Mouse (Mus musculus) v-Abl transformed pro-B cells (cell line): ENCODE measurements around the gene Mrpl27.
"Not testable (repeated sequence)": the region's sequence is repeated elsewhere in the genome, so short reads cannot be mapped to it uniquely, and the experiment has no call there.

Experiments used
- in situ Hi-C, 2 experiments: fragments of 400-800 bp; cut with MboI; formaldehyde crosslinking; loops; one replicate each; pipeline ENCODE4 v1.15.1; 2025; ENCODE audit not compliant: unreplicated experiment in 2 of 2

Gene Mrpl27

GRCm38 (mm10) chr11:94661344-94661743 lies 7.8 kb downstream of the Mrpl27 start:
- in situ Hi-C loops: no loop called here

GRCm38 (mm10) chr11:94665281-94665680 lies 11.7 kb downstream of the Mrpl27 start:
- in situ Hi-C loops: no loop called here

GRCm38 (mm10) chr11:94674984-94675383 lies 21.4 kb downstream of the Mrpl27 start:
- in situ Hi-C loops: no loop called here

- in situ Hi-C loops: no loop called here
These were observed 21.9 kb downstream of the Mrpl27 start for GRCm38 (mm10) chr11:94675446-94675845.

- in situ Hi-C loops: no loop called here
These were observed 22.7 kb downstream of the Mrpl27 start for GRCm38 (mm10) chr11:94676308-94676707.

GRCm38 (mm10) chr11:94676754-94677606 lies 23.4 kb downstream of the Mrpl27 start, which contains the start of gene Xylt2:
Gene Xylt2, minus strand, starts transcription at chr11:94677515.
- in situ Hi-C loops: no loop called here

- in situ Hi-C loops: no loop called here
These were observed 24.1 kb downstream of the Mrpl27 start for GRCm38 (mm10) chr11:94677607-94678145.

GRCm38 (mm10) chr11:94680639-94681038 lies 27.1 kb downstream of the Mrpl27 start:
- in situ Hi-C loops: no loop called here

- in situ Hi-C loops: no loop called here
These were observed 28.1 kb downstream of the Mrpl27 start for GRCm38 (mm10) chr11:94681640-94682039.

- in situ Hi-C loops: no loop called here
These were observed 28.9 kb downstream of the Mrpl27 start for GRCm38 (mm10) chr11:94682427-94682826.

GRCm38 (mm10) chr11:94687178-94687577 lies 33.6 kb downstream of the Mrpl27 start:
- in situ Hi-C loops: no loop called here

GRCm38 (mm10) chr11:94692502-94692901 lies 38.9 kb downstream of the Mrpl27 start:
- in situ Hi-C loops: not testable (repeated sequence)

- in situ Hi-C loops: no loop called here
These were observed 41.9 kb downstream of the Mrpl27 start for GRCm38 (mm10) chr11:94695508-94695907.

- in situ Hi-C loops: no loop called here
These were observed 43.6 kb downstream of the Mrpl27 start for GRCm38 (mm10) chr11:94697140-94697539.

GRCm38 (mm10) chr11:94697703-94698464 lies 44.3 kb downstream of the Mrpl27 start:
- in situ Hi-C loops: no loop called here

GRCm38 (mm10) chr11:94699399-94699798 lies 45.8 kb downstream of the Mrpl27 start:
- in situ Hi-C loops: no loop called here

- in situ Hi-C loops: no loop called here
These were observed 48.0 kb downstream of the Mrpl27 start for GRCm38 (mm10) chr11:94701401-94702215.

- in situ Hi-C loops: no loop called here
These were observed 48.6 kb downstream of the Mrpl27 start for GRCm38 (mm10) chr11:94702216-94702610.

- in situ Hi-C loops: no loop called here
These were observed 50.5 kb downstream of the Mrpl27 start for GRCm38 (mm10) chr11:94704020-94704419.

- in situ Hi-C loops: no loop called here
These were observed 50.9 kb downstream of the Mrpl27 start, which contains the start of gene Gm11541 for GRCm38 (mm10) chr11:94704472-94704871. Gene Gm11541, minus strand, starts transcription at chr11:94704499.
